Mouse (Mus musculus) spleen, postnatal 14 days (tissue): ENCODE results near the gene Trpm6.

ENCODE experiments used
- DNase-seq, 2 experiments: peaks; one replicate each; pipeline ENCODE4 v3.0.0; 2021 to 2022; ENCODE audit warnings: low spot score in 2 of 2

Gene Trpm6

DNA sequence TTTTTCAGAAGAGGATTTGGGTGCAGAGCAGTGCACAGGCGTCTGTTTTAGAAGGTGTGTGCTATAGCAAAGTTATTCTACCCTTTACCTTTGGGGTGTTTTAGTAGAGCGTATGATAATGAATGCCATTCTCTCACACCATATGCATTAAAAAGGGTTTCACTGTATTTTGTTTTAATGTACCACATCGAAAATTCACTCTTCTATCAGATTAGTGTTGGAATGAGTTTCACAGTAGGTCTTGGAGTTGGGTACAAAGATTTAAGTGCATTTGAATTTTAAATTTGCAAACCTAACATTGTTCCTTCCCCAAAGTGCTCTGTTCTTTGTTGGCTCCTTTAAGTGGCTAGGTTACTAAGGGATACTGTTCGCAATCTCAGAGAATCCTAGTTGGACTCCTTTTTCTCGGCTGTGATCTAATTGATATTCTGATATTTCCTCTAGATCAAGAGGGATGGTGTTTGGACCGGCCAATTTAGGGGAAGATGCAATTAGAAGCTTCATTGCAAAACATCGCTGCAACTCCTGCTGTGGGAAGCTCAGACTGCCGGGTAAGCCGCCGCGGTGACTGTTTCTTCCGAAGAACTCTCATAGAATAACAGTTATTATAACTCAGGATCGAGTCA, 138.8 kb downstream of the Trpm6 start:
- no peak for DNase-seq

DNA sequence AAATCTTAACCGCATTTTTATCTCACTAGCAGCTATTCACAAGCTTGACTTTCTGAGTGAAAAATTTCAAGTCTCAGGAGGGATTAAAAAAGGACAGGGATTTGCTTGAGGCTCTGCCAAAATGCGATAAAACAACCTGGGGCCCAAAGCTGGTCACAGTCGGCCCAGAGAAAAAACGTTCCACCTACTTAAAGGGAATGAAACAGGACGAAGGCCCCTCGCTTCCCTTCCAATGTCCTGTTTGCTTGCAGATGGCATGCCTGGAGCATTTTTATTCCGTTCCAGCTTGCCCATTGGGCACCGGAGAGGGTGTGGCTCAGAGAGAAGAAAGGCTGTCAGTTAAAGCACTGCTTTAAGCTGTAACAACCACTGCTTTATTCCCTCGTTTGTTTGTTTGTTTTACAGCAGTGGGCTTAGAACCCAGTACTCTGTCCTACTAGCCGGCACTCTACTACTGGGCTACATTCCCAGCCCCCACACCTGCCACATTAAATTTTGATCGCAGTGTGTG, 139.4 kb downstream of the Trpm6 start:
- DNase-seq = no peak

DNA sequence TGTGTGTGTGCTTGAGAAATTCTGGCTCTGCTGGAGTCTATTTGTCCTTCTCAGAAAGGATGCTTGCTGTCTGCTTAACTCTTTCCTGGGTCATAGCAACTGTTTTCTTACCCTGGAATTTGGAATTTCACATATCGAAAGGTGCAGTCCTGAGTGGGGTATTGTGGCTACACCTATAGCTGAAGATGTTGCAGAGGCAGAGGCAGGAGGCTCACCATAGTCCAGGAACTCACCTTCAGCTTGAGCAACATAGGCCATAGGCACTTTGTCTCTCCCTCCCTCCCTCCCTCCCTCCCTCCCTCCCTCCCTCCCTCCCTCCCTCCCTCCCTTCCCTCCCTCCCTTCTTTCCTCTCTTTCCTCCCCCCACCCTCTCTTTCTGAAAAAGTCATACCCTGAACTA, 139.8 kb downstream of the Trpm6 start:
- no peak for DNase-seq

DNA sequence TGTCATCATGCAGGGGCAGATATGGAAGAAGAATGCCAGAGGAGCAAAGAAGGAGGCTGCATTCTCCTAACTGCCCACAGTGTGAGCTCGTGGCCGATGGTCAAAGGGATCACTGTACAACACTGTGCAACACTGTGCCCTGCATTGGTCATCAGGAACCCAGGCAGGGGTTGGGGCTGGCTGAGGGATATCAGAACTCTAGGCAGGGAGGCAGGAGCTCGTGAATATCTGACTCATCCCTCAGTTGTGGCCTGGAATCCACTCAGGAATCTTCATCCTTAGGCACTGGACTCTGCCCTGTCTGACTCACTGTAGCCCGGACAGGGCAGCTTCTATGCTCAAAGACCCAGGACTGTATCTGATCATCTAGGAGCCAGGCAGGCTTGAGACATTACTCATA, 140.4 kb downstream of the Trpm6 start:
- DNase-seq = no peak

DNA sequence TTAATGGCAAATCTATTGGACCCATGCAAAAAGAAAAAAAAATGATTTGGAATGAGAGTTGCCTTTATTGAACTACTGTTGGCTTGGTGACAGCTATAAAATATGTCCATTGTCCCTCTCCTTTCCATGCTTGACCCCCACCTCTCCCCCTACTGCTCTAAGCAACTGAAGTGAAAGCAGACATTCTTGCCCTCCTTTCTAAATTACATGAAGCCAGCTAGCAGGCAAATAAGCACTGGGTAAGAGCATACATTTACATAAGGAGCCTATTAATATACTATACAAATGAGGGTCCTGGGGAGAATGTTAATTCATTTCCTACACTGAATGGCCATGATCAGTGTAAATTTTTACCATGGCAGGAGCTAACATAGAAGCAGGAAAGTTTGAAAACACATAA, 148.5 kb downstream of the Trpm6 start:
- no peak for DNase-seq

DNA sequence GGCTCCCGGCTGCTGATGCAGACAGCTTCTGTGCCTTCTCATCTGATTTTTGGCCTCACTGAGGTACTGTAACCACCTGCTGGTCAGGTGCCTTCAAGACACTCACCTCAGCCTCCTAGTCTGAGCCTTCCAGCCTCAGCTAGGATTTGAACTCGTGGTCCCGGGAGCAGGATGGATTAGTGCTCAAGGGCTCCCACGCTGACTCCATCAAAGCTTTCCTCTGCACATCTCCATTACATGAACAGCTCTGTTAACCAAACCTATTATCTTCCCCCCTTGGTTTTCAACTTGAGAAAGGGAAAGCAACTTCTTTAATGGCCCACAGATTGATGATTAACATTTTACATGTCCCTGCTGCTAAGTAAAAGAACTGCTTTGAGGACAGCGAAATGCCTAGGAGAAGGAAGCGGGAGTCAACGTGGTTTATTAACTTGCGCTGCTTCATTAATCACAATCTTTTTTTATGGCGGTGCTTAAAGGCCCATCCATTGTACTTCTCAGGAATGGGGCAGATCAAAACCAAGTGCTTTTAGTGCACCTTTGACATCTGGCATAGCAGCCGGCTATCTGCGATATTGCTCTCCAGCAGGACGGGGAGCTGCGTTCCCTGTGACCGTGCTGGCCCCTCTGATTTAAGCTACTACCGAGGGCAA, 152.4 kb downstream of the Trpm6 start:
- DNase-seq = no peak

DNA sequence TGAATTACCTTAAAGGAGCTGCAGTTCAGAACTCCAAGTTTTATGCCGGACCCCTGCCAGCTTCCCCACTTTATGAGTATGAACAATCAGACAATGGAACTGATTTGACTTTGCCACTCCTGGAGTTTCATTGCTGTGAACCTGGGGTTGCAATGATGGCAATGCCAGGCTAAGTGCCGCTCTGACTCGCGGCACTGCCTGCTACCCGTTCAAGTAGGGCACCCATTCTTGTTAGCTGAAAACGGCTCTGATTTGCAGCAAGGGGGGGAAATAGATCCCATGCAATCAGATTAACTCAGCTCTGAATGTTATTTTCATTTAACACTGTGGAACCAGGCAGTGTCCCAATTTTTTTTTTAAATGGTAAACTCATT, 152.9 kb downstream of the Trpm6 start:
- no peak for DNase-seq

DNA sequence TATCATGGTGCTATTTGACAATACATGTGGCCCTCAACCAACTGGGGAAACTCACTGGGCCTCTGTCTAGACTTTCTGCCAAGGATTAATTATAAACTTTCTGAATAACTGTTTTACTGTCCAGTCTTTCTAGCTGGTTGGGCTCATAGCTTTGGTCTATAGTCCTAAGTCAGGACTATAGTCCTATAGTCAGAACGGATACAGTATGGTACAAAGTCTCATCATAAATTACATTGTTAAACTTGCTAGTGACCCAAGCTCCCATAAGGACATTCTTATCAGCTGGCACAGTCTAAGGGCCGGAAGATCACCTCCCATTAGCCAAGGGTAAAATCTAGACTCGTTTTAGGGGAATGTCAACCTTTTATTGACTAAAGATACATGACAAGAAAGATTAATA, 155.7 kb downstream of the Trpm6 start:
- no peak for DNase-seq

DNA sequence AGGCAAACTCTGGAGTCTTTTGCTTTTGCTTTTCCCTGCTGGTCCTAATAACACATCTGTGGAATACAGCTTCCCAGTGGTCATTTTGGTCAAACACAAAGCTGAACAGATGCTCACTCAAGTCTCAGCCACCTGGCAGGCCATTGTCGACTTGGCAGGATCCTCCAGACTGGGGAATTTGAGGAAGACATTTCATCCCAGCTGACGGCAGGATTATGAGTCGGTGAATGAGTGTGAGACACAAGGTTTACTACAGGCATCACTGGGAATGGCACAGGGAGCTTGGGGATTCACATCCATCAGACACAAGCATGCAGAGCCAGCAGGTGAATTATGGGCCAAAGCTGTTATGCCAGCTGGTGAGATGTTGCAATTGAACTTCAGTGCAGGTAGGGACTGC, 159.9 kb downstream of the Trpm6 start:
- no peak for DNase-seq

DNA sequence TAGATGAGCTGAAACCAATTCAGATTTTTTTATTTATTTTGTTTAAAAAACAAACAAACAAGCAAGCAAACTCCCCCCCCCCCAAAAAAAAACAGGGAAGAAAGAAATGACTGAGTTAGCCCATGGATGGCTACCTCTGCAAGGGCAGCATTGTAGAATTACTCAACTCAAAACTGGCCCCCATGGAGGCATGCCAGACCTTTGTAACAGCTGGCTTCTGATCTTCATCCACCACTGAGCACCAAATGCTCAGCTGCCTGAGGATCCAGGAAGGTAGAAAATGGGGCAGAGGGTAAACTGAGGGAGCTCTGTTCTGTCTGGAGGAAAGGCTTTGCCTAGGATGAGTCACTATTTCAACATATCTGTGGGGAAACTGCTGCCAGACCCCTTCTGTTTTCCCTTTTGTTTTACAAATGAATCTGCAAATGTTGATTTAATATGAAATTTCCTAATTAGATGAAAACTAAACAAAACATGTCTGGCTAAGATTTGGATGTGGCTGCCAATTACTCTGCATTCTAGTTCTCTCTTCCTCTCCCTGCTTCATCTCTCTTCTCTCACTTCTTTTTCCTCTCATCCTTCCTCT, 162.1 kb downstream of the Trpm6 start:
- DNase-seq = no peak

DNA sequence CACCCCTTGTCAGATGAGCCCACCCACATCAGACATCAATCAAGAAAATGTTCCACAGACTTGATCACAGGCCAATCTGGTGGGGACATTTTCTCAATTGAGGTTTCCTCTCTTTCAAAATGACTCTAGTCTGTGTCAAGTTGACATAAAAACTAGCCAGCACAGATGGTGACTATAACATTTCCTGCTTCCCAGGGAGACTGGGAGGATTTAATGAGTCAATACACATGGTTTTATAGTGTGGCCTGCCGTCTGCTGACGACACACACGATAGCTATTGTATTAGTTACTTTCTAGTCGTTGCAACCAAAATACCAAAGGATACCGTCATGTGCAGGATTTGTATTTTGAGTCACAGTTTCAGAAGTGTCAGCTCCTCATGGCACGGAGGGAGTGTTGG, 191.6 kb downstream of the Trpm6 start:
- no peak for DNase-seq
